Mouse (Mus musculus) ovary, adult 18-20 months (tissue): Measurements from ENCODE around the gene Hmcn1.

Experiments used
- DNase-seq: peaks from one replicate; pipeline ENCODE4 v3.0.0; 2022; ENCODE audit warnings: low spot score, mixed read lengths

Gene Hmcn1

GRCm38 (mm10) chr1:150783070-150783842 is 210.0 kb downstream of the Hmcn1 start:
- DNase-seq: no peak

DNA sequence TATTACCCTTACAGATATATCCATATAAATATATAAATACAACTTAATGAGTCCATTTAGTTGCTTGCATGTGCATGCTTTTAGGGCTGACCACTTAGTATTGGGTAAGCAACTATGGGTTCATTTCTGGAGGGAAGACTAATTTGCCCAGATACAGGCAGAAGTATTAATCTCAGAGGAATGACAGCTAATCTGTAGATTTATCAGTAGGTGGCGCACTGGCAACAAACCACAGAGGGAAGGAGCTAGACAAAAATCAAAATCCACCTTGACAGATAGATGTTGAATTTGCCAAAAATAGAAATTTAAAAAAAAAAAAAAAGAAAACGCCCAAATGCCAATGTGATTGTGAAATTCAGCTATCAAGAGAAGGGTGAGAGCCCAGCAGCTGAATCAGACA is 213.3 kb downstream of the Hmcn1 start:
- no peak for DNase-seq

GRCm38 (mm10) chr1:150776741-150777140 is 216.5 kb downstream of the Hmcn1 start:
- DNase-seq: no peak

DNA sequence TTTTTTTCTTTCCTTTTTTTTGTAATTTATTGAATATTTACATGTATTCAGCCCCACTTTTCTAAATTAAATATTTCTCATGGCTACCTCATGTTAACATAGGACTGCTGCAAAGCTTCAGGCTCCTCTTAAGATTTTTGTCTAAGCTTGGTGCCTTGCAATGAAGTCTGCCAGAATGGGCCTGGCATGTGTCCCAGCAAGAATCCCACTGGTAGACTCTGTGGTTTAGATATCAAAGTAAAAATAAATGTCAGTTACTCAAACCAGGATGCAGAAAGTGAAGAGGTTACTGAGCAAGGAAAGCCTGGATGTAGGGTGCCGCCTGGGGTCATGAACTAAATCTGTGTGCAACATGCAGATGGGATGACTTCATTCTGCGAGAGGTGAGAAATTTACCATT is 217.5 kb downstream of the Hmcn1 start:
- no peak for DNase-seq

- no peak for DNase-seq
Observed at GRCm38 (mm10) chr1:150772958-150773357, 220.3 kb downstream of the Hmcn1 start.

DNA sequence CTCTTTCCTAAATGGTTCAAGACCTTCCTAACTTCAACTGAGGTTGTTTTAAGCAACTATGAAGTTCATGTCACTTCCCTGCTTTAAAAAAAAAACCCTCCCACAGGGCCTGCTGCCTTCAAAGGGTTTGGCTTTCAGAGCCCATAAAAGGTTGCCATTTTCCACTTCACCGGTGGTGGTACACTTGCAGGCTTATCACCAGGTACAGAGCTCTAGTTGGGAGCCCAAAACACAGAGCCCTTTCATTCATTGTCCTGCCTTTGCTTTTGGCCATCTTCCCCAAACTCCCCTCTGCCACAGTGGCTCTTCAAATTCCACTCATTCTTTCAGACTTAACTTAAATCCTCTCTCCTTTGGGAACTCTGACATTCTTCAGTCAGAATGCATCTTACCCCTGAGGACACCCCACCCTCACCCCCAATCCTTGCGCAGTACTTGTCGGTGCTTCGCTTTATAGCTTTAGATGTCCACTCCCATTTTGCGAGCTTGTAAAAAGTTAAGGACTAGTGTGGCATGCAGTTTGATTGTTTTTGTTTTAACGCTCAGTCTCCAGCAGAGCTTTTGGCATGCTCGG is 222.2 kb downstream of the Hmcn1 start:
- DNase-seq: no peak

DNA sequence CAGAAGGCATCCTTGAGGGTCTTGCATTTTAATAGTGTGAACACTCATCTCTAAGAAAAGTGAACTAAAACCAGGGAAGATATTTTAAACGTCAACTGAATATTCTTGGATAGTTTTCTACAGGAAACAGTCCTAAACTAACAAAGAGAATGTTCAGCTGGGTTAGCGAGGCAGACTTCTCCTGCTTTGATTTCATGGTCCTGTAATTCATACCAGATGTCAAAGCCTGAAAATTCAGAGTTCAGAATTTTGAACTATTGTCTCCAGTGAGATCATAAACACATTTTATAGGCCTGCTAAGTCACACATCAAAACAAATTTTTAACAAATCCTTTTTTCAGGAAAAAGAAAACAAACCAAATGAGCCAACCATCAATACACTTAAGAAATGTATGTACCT is 223.4 kb downstream of the Hmcn1 start:
- no peak for DNase-seq

- no peak for DNase-seq
Observed at GRCm38 (mm10) chr1:150761678-150762077, 231.6 kb downstream of the Hmcn1 start.

DNA sequence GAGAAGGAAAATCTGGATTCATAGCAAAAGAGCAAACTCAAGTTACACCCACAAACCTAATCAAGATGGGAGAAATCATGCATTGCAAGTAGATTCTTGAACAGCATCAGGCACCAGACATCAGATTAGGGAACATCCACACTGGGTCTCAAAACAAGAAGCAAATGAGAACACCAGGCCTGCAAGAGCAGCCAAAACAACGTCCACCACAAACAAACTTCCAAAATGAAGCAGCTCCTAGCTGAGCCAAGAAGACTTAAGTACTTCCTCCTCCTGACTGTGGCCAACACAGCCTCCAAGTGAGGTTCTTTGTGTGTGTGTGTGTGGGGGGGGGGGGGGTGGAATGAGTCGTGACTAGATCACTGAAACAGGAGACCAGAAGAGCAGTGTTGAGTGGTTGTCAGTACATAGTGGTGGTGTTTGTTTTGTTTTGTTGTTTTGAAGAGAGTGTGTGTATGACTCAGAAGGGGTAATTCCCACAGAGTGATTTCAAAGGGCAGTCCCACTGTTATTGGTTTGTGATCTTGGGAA is 232.4 kb downstream of the Hmcn1 start:
- DNase-seq: no peak

DNA sequence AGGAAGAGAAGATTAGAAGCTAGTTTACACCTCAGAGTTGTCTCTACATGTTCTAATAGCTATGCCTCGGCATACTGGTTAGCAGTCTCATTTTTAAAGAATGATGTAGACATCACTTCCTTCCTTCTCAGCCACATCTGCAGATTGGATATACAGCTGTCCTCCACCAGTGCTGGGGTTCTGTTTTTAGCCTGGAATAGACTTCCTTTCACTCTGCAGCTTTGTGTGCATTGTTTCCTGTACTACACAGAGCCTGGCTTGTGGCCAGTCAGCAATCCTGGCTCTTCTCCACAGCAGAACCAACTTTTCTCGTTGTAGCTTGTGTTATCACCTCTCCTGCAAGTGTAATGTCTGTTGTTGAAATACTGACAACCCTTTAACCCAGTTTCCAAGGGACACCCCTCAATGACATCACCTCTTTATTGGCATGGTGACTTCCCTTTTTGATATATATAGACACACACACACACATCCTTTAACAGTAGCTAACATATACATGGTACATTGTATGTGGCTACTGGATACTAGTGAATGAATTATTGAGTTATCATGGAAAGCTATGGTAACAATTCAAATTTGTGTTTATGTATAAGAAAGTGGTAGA is 233.7 kb downstream of the Hmcn1 start:
- DNase-seq: no peak

DNA sequence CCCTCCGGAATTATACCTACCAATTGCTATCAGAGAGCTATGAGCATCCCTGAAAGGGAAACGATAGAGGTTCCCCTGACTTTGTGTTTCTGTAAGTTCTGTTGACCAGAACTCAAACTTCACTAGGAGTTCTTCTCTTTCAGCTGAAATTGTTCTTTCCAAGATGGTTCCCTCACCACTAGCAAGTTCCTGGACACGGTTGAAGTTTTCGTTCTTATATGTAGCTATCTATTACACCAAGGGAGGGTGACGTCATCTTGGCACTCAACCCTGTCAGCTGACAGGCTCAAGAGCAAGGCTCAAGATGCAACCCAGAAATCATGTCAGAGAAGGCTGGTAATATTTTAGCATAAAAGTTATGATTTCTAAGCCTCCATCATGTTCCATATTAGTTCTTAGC is 239.3 kb downstream of the Hmcn1 start:
- no peak for DNase-seq

DNA sequence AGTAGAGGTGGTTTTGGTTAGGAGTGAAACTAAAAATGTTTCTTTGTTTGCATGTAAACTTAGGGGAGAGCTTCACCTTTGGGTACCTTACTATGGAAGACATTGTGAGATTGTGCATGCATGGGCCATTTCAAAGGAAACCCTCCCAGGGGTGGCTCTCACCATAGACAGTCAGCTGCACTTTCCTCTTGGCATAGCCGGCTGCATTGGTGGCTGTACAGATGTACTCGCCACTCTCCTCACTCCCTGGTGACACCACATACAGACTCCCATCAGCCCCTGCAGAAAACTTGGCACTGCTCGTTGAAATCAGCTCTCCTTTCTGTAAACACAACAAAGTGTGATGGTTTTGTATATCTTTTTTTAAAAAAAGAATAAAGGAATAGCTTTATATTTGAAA is 244.5 kb downstream of the Hmcn1 start:
- DNase-seq: no peak

- no peak for DNase-seq
Observed at GRCm38 (mm10) chr1:150747771-150748170, 245.5 kb downstream of the Hmcn1 start.

GRCm38 (mm10) chr1:150743097-150743843 is 250.0 kb downstream of the Hmcn1 start:
- no peak for DNase-seq

DNA sequence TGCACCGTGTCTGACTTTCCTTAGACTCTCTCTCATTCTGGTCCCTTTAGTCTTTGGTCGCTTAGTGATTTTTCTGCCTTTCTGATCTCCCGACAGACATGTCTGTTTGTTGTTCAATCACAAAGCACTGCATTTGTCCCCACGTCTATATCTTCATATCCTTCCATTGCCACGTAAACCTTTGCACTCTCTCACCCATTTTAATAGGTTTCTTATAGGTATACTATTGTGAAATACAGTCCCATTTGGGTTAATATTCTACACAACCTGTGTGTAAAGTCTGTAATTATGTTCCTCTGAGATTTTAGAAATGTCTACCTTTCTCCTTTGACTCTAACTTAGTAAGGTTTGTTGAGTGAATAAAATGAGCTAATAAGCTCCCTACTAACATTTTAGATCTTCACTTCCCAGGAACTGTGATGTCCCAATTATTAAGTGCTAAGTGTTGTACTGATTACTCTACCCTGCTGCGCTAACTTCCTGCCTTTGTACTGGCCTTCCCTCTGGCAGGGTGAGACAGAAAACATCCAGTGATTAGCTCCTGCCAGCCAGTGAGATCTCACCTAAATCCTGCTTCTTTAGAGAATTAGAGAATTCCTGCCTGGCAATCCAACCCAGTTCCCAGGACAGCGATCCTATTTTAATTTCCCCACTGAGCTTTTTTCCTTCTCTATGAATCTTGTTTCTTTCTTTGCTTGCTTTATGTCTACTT is 250.7 kb downstream of the Hmcn1 start:
- no peak for DNase-seq

- no peak for DNase-seq
Observed at GRCm38 (mm10) chr1:150711438-150711837, 281.8 kb downstream of the Hmcn1 start.

- DNase-seq: no peak
Observed at GRCm38 (mm10) chr1:150706502-150706901, 286.7 kb downstream of the Hmcn1 start.

GRCm38 (mm10) chr1:150697749-150698148 is 295.5 kb downstream of the Hmcn1 start:
- no peak for DNase-seq

GRCm38 (mm10) chr1:150682044-150682443 is 311.2 kb downstream of the Hmcn1 start:
- no peak for DNase-seq

DNA sequence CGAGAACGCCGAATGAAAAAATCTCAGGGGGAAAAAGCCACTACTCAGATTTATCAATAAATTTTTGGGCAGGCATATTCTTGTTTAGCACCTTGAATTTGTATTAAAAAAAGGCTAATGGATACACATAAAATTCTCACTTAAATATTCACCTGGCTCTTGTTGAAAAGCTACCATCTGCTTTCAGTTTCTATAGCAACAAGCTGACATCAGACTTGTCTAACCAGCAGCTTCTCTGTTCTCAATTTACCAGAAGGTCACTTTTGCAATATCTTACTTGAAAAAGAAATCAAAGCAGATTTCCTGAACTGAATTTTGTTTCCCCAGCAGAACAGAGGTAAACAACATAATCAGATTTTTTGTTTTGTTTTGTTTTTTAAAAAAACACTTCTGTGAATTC is 311.8 kb downstream of the Hmcn1 start:
- no peak for DNase-seq

- DNase-seq: no peak
Observed at GRCm38 (mm10) chr1:150681006-150681405, 312.2 kb downstream of the Hmcn1 start.

DNA sequence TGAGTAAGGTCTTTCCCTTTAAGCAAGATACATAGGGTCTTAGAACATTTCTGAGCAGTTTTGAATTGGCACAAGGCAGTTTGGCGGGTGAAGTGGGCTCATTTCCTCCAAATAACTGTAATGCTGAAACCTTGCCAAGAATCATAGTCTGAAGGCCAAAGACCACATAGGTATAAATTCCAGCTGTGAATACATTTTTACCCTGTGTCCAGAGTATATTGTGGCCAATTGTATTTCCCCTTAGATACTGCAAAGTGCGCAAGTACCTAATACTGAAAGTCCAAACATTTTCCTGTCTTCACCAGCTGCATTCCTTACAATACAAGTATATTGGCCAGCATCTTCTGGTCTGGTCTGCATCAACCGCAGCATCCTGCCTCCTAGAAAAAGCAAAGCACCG is 312.9 kb downstream of the Hmcn1 start:
- no peak for DNase-seq
